Mouse (Mus musculus): ENCODE measurements around the gene Parp3. TPM values are rescaled to one million over a fixed set of nuclear protein-coding genes. Genes with fewer than 3 reads are reported as not detected.

Parp3 gene
- total RNA-seq, 2 experiments from 2014 or later = 2.9 to 5.3 TPM

DNA sequence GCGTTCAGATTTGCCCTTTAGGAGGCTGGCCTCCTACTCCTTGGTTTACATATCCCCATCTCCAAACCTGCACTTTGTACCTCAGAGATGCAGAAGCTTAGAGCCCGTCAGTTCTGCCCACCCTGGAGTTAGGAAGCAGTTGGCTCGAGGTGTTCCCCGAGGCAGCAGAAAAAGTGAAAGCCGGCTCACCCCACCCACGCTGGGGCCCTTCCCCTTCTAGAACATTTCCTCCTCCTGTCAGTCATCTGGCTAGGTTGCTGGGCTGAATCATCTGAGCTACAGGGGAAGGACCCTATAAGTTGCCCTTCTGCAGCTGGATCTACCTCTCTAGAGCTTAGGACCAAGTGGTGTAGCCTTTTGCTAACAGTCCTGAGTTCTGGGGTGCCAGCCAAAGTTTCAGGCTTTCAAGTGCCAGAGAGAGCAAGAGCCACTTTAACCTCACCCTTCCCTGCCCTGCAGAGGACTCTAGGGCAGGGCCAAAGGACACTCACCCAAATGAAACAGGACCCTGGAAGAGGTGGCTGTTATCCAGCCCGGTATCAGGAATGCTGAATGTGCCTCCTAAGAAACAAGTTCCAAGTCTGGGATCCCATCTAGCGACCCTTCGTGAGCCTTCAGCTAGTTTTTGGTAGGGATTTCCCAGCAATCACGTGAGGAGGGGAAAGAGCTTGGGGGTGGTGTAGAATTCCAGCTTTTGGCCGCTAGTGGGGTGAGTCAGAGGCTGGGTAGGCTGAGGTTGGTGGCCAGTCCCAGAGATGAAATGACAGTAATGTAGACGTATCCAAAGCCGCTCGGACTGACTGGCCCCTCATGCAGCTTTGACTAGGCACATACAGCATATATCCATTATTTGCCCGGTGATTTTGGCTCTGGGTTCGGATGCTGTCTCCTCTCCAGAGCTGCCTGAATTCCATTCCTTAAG, 486 bp downstream of the Parp3 start:
- intact Hi-C loops (cut with DNase I) = loop anchor here (2.0 to 5.0 kb wide), 4 partner anchors 27 to 187 kb away; partner anchors contain the start of genes Dusp7 and Rpl29
- DNase-seq (ENCODE audit: low spot score in 2 of 2) = no peak

- intact Hi-C loops (cut with DNase I) = loop anchor here (2.0 to 5.0 kb wide), 4 partner anchors 27 to 187 kb away; partner anchors contain the start of genes Dusp7 and Rpl29
Measured at GRCm38 (mm10) chr9:106475663-106476001, 1.1 kb downstream of the Parp3 start, which contains the start of gene Rrp9. Rrp9 (plus strand) TSS chr9:106475963.

DNA sequence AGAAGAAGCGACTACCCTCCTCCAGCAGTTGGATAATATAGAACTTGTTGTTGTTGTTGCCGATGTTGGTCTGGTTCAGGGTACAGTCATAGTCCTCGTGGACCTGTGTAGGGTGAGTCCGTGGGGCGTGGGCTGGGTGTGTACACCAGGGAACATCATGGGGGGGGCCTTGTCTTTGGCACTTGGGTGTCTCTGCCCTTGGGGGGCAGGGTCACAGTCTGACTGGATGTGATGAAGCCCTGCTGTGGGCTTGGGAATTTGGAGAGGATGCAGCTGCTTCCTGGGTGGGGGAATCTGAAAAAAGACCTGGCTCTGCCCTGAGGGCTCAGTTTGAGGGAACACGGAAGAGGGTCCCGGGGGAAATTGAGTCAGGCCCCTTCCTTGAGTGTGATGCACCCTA, 1.7 kb downstream of the Parp3 start:
- intact Hi-C loops (cut with DNase I) = loop anchor here (5.0 kb wide), 1 partner anchor 108 kb away; the partner anchor contains the start of gene Dusp7
- no peak for DNase-seq (ENCODE audit: low spot score in 2 of 2)

More at GRCm38 (mm10) chr9:106475663-106476001, 1.1 kb downstream of the Parp3 start, which contains the start of gene Rrp9:
- DNase-seq (ENCODE audit: low spot score in 2 of 2) = no peak

GRCm38 (mm10) chr9:106474456-106474855, 2.3 kb downstream of the Parp3 start:
- intact Hi-C loops (cut with DNase I) = no loop called here
- no peak for DNase-seq (ENCODE audit: low spot score in 2 of 2)

DNA sequence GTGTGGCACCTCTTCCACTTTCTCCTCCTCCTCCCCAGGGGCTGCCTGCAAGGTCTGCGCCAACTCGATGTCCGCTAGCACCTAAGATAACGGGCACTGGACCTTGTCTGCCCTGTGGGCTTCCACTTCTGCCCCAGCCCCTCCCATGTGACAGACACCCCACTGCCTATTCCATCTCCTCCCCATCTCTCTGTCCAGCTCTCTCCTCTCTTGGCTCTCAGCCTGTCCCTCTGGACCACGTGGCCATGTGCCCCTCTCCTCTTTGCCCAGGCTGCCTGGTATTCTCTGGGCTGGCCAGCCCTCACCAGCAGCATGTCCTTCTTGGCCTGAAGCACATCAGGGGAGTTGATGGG, 3.0 kb downstream of the Parp3 start:
- DNase-seq (ENCODE audit: low spot score in 2 of 2) = no peak
- intact Hi-C loops (cut with DNase I) = no loop called here

GRCm38 (mm10) chr9:106473081-106473752, 3.5 kb downstream of the Parp3 start:
- intact Hi-C loops (cut with DNase I) = no loop called here
- DNase-seq (ENCODE audit: low spot score in 2 of 2) = no peak

DNA sequence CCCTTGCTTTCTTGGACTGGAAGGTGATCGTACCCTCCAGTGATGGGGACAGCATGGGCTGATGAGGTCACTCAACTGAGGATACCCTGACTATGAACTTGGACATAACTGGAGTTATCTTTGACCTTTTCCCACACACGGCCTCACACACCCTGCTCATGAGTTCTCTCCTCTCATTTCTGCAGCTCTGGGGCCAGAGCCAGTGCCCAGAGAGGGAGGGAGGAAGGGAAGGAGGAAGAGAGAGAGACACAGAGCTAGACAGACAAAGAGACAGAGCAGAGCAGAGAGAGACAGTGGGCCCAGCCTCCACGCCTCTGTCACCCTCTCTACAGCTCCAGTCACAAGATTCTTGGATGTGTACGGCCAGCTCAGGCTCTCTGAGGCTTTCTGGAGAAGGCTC, 4.4 kb downstream of the Parp3 start:
- DNase-seq (ENCODE audit: low spot score in 2 of 2) = no peak
- intact Hi-C loops (cut with DNase I) = no loop called here

DNA sequence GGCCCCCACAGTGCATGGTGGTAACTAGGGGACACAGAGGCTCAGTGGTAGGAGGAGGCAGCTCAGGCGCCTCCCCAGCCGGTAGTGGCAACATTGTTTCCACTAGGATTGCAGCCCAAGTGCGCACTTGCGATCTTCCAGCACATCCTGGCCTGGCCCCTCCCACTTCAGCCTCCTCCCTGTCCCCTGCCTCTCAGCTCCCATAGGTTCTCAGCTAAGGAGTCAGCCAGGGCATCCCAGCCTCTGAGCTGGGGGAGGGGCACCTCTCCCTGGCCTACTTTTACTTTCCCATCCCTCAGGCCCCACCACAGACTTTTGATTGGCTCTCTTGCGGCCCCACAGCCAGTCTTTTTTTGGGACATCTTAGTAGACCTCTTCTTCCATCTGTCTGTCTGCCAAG, 4.9 kb downstream of the Parp3 start:
- peak in 1 of 2 experiments; percentile 59 for DNase-seq (ENCODE audit: low spot score in 2 of 2)
- intact Hi-C loops (cut with DNase I) = no loop called here

GRCm38 (mm10) chr9:106470991-106471750, 5.6 kb downstream of the Parp3 start:
- intact Hi-C loops (cut with DNase I) = no loop called here
- DNase-seq (ENCODE audit: low spot score in 2 of 2) = peak in 1 of 2 experiments; percentile 50

GRCm38 (mm10) chr9:106469776-106470175, 7.0 kb downstream of the Parp3 start:
- no peak for DNase-seq (ENCODE audit: low spot score in 2 of 2)
- intact Hi-C loops (cut with DNase I) = no loop called here

- intact Hi-C loops (cut with DNase I) = no loop called here
- no peak for DNase-seq (ENCODE audit: low spot score in 2 of 2)
Measured at GRCm38 (mm10) chr9:106469317-106469716, 7.4 kb downstream of the Parp3 start.

GRCm38 (mm10) chr9:106467746-106468145, 9.0 kb downstream of the Parp3 start:
- intact Hi-C loops (cut with DNase I) = no loop called here
- DNase-seq (ENCODE audit: low spot score in 2 of 2) = no peak

DNA sequence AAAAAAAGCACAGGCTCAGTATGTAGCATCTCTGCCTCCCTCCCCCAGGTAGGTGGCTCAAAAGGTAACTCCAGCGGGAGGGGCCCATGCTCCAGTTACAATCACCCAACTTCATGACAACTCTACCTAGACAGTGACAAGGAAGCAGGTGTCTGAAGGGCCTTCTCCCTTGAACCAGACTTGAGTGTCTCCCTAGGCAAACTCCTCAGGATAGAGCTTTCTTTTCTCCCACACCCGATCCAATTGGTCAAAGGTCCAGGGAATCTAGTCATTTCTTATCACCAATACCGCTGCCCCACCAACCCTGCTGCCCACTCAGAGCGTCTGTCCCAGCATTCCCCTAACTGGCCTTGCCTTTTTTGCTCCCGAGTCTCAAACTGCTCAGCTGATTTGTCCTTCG, 10.0 kb downstream of the Parp3 start:
- no peak for DNase-seq (ENCODE audit: low spot score in 2 of 2)
- intact Hi-C loops (cut with DNase I) = no loop called here

DNA sequence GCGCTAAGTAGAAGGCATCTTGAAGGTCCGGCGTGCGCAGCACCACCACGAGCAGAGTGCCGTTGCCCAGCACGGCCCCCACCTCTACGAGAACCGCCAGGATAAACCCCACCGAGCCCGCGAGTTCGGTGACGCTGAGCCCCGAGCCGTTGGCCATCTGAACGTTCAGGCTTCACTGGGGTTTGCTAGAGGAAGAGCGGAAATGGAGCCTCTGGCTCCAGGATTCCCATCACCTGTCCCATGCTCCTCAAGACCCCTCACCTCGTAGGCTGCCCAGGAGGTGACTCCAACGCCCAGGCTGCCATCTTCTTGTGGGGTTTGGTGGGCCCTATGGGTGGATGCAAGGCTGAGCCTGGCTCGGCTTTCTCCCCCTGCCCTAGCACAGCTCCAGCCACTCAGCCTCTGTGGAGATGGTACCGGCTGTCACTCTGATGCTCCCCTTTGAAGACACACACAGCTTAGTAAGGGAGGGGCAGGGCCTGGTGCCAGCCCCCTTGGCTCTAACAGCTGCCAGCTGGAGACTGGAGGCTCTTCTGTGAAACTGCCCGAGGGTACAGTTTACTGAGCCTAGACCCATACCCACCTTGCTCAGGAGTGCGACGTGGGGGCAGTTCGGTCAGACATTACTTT, 11.1 kb downstream of the Parp3 start, which contains the start of gene Gpr62:
Gene Gpr62, minus strand, starts transcription at position 368 of the 630 bp plus-strand sequence.
- DNase-seq (ENCODE audit: low spot score in 2 of 2) = peak in 1 of 2 experiments; percentile 57

GRCm38 (mm10) chr9:106464751-106465541, 11.8 kb downstream of the Parp3 start:
- peak; percentile 78 to 85 for DNase-seq (ENCODE audit: low spot score in 2 of 2)
- intact Hi-C loops (cut with DNase I) = no loop called here

More for the DNA sequence above, 11.1 kb downstream of the Parp3 start, which contains the start of gene Gpr62:
- intact Hi-C loops (cut with DNase I) = no loop called here

DNA sequence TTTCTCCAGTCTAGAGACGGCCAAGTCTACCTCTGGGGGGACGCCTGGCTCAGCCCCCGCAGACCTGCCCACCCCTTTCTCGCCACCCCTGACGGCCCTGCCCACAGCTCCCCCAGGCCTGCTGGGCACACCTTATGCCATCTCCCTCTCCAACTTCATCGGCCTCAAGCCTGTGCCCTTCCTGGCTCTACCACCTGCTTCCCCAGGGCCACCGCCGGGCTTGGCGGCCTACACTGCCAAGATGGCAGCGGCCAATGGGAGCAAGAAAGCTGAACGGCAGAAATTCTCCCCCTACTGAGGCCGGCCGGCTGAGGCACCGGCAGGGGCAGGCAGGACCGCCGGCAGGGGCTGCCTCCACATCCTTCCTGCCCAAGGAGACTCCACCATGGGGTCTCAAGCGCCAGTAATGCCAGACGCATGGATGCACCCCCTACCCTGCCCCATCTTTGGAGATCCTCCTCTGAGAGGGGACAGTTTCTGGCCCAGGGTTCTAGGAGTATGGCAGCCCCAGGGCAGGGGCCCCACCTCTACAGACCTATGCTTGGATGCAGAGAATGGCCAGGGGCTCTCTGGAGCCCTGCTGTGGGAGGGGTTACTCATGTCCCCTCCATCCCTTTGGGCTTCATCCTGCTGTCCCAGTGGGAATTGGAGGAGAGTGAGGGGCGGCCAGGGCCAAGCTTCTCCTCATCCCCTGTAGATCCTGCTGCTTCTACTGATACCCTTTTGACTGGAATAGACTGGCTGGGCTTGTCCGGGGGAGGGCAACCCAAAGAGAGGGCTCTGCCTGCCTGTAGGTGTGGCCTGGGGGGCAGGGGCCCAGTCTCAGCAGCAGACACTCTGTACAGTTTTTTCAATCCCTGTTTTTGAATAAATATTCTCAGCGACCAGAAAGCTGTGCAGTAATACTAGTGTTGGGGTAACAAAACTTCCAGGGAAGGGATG, 13.4 kb downstream of the Parp3 start:
- intact Hi-C loops (cut with DNase I) = no loop called here
- no peak for DNase-seq (ENCODE audit: low spot score in 2 of 2)

DNA sequence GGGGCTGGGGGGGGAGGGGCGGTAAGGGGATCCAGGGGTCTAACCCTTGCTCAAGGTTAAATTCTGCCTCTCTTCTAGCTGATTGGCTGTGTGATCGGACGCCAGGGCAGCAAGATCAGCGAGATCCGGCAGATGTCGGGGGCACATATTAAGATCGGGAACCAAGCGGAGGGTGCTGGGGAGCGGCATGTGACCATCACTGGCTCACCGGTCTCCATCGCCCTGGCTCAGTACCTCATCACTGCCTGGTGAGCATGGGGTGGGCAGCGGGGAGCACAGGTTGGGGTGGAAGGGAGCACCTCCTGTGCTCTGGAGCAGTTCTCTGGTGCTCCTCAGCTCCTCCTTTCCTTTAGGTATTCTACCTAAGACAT, 14.3 kb downstream of the Parp3 start:
- no peak for DNase-seq (ENCODE audit: low spot score in 2 of 2)
- intact Hi-C loops (cut with DNase I) = no loop called here

All from left cerebral cortex, postnatal 25 days (tissue).